Mouse (Mus musculus) urinary bladder, adult 18-20 months (tissue): Measurements from ENCODE around the gene Arl5c.
"Not testable (repeated sequence)": the region's sequence is repeated elsewhere in the genome, so short reads cannot be mapped to it uniquely, and the experiment has no call there.

Experiments used
- DNase-seq, 2 experiments: peaks; one replicate each; pipeline ENCODE4 v3.0.0; 2022; ENCODE audit warnings: low spot score in 2 of 2, mixed read lengths in 2 of 2

Arl5c gene

DNA sequence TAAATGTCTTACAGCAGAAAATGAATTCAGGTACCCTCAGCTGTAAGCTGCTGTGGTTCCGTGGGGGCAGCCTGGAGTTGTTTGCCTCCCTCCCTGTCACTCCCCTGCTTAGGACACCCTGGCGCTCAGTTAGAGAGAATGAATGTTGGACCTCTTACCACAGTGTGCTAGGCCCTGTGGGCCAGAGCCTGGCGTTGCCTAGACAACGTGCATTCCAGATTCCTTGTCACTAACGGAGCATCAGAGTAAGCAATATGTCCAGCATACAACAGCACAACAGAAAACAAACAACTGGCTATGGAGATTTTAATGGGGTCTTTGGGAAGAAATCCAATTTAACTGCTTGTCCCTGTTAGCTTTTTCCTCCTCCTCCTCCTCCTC, 36.7 kb downstream of the Arl5c start:
- no peak for DNase-seq

DNA sequence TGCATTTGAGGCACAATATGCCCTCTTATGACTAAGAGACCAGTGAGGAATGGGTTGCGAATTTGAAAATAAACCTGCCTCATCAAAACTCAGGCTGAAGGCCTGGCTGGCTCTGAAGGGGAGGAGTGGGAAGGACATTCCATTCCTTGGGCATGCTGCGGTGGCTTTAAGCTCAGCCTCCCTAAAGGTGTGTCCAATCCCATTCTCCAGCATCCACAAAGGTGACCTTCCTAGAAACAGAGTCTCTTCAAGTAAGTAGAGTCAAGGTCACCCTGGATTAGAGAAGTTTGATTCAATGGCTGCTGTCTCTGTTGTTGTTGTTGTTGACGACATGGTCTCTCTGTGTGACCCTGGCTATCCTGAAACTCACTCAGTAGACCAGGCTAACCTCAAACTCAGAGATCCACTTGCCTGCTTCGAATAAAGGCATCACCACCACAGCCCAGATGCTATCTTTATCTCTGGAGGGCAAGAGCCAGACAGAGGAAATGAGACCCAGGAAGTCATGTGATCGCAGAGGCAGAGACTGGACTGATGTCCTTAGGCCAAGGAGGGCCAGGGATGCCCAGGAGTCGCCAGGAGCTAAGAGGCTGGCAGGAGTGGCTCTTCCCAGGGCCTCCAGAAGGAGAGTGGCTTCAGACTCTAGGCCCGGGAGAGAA, 37.2 kb downstream of the Arl5c start:
- no peak for DNase-seq

DNA sequence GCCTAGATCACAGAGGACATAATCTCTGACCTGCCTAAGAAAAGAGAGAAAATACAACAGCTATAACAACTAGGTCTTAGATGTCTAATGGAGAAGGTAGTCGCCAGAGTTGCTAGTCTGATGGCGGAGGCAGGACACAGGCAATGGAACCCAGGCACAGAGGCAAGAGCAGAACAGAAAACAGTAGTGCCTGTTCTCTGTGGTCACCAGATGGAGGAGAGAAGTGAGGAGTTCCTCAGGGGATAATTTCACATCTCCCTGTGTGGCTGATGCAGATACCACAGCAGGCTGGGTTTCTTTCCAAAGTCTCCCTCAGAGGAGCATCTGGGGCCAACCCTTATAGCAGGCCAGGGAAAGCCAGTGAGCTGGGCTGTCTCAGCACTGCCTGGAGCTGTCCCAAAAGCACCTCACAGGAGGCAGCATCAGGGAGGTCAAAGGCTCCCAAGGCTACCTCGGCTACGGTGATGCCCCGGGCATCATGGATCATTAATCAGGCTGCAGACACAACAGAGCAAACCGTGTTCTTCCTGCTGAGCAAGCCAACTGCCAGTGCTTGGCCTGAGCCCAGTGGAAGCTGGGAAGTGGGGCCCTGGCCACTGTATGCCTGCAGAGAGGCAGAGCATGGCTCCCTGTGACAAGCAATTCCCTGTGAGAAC, 38.9 kb downstream of the Arl5c start:
- DNase-seq = no peak

DNA sequence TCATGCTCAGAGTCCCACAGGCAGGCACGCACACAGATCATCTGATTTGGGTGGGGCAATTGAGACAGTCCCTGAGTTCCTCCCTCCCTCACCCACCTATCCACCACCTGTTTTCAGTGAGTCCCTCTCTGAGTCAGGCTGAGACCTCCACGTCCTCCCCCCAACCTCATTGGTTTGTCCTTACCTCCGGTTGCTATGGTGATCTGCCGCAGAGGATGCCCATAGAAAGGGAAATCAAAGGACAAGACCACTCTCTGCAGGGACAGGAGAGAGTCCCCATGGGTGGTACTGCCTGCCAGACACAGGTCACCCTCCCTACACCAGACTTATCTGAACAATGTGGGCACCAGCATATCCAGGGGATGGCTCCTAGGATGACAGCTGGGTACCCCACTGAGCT, 40.1 kb downstream of the Arl5c start:
- no peak for DNase-seq

DNA sequence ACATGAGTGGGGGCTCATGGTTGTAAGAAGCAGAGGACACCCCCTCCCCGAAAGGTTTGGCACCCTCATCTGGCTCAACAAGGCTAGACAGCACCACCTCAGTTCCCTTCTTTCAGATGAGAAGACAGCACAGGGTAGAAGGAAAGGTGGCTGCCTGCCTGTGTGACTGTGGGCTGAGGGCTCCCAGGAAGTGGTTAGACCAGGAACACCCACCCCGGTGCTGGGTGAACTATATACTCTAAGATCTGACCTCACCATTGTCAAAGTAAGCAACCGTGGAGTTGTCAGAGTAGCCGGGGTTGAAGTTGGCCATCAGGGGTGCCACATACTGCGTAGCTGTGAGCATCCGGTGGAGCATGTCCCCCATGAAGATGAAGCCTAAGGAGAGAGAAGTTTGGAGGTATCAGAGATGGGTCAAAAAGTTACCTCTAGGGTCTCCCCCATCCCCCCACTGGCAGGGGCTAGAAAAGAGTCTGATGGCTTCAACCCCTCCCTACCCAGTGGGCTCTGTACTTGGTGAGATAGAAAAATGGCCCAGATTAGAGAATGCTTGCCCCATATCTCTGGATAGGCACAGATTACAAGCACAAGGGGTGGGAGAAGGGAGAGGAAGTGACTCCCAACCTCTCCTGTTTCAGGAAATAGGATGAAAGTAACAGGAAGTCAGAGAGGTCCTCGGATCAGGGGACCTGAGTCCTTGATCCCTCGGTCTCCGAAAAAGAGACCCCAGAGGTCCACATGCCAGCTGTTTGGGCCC, 40.7 kb downstream of the Arl5c start:
- DNase-seq = no peak

DNA sequence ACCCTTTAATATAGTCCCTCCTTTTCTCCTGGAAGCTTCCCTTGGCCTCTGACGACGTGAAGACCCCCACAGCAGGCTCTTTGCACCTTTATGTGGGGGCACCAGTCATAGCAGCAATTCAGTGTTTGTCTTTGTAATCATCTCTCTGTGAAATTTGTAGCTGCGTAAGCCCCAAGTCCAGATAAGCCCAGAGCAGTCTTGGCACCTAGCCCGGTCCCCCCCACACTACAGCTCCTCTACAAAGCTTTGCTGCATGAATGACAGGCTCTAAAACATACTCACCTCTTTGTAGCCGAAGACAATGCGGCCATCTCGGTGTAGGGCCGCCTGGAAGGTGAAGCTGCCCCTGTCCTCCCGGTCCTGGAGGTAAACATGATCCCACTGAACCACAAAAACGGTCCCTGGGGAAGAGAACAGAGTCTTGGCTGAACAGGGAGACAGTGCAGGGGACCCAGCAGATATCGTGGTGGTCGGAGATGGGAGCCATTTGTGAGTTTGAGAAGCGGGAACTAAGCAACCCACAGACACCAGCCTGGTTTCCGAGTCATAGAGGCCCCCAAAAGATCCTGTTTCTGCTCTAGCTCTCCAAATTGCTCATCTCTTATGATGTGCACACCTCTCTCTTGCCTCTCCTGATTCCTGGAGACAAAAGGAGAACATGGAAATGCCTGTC, 41.4 kb downstream of the Arl5c start:
- no peak for DNase-seq

DNA sequence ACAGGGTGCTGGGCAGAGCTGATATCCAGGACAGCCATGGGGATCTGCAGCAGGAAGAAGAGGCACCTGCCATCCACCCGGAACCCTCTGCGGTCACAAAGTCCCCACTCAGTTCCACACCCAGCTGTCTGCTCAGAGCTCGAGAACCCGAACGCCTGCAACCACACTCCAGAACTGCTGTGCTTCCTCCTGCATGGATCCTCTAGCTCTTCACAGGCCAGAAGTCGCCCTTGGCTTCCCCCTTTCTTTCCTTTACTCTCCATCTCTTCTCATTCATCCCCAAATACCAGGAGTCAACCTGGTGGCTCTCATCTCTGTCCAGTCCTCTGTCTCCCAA, 42.1 kb downstream of the Arl5c start:
- no peak for DNase-seq

DNA sequence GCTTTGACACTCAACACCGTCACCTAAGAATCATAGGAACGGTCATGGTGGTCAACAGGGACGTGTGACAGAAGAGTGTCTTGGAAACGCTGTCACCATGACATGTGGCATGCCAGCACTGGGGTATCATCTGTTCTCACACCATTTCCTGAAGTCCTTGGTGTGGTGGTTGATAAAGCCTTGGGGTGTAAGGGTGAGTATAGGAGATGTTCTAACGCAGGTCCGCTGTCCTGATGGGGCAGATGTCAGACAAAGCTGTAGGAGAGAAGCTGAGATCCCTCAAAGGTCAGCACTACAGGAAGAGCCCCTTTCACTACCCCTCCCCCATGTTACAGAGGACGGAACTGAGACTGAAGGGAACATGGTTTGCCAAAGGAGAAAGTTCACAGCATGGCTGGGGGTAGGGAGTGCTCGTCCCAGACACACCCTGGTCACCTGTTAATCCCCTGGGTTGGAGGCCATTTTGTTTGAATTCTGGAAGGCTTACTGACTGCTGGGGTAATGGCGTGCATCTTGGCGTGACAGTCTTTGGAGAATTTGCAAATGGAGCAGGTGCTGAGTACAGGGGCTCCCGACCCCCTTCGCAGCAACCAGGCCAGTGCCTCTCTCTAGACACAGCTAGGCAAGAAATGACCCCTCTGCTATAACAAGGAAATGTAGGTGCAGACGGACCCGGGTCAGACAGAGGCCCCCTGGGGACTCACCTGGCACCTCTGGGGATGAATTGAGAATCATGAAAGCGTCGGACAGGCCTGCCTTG, 42.6 kb downstream of the Arl5c start:
- no peak for DNase-seq

DNA sequence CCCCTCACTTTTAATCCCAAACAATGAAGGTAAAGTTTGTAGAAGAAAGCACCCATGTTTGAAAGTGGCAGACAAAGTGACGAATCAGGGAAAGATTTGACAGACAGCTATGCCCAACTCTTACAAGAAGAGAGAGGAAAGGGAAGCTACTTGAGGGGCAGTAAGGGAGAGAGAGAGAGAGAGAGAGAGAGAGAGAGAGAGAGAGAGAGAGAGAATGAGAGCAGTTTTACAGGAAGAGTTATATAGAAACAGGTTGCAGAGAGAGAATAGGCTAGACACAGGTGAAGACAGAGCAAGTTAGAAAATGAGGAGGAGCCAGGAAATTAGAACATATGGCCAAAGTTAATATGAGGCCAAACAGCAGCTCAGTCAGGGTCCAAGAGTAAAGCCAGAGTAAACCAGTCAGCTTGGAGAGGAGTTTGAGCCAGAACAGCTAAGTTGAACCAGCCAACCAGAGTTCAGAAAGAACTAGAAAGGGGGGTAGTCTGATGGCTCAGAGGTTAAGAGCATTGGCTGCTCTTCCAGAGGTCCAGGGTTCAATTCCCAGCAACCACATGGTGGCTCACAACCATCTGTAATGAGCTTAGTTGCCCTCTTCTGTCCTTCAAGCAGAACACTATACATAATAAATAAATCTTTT, 43.5 kb downstream of the Arl5c start:
- DNase-seq = no peak

DNA sequence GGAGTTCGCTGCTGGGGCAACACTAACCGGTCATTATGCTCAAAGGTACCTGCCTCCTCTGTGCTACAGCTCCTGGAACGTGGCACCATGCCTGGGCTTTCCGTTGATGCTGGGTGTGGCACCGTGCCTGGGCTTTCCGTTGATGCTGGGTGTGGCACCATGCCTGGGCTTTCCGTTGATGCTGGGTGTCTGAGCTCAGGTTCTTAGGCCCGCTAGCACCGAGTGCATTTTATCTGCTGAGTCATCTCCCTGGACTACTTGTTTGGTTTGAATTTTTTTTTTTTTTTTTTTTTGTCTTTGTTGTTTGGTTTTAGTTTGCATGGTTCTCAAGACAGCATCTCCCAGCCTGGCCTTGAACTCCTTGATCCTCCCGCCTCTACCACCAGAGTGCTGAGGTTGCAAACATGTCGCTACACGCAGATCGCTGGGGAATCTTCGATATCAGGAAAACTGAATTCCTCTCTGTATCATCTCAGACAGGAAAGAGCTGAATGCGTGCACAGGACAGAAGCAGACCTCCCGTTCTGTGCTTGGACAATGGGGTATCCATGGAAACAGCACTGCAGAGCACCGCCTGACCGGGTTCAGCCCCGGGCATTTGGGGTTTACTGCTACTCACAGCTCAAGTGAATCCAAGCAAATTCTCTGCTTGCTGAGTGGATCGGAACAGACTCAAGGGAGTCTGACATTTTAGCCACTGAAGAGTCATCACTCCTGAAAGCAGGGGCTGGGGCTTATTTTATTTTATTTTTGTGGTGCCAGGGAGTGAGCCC, 46.1 kb downstream of the Arl5c start:
- no peak for DNase-seq

DNA sequence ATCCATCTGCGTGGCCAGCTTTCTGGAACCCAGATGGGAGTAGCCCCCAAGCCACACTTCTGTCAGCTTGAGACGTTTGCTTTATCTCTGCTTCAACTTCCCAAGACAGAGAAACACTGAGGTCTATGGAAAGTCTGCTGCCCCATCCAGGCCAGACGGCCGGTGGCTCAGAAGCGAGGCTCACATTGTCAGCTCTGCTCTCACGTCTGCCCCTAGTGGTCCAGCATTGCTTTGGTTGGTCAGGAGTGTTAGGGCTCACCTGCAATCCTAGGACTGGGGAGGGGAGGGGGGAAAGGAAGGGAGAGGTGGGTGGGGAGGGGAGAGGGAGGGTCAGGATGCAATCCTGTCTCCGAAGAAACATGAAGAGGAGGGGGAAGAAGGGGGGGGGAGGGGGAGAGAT, 48.6 kb downstream of the Arl5c start:
- no peak for DNase-seq

DNA sequence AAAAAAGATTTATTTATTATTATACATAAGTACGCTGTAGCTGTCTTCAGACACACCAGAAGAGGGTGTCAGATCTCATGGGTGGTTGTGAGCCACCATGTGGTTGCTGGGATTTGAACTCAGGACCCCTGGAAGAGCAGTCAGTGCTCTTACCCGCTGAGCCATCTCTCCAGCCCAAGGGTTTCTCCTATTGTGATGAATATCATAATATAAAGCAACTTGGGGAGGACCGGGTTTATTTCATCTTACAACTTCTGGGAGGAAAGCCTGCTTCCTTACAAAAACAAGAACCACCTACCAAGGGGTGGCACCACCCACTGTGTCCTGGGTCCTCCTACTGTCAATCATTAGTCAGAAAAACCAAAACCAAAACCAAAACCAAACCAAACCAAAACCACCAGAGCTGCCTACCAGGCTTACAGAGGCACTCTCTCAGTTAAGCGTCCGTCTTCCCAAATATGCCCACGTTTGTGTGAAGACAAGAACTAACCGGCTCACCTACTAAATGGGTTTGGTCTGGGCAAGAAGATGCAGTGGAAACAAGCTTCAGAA, 50.2 kb downstream of the Arl5c start:
- not testable (repeated sequence) for DNase-seq

DNA sequence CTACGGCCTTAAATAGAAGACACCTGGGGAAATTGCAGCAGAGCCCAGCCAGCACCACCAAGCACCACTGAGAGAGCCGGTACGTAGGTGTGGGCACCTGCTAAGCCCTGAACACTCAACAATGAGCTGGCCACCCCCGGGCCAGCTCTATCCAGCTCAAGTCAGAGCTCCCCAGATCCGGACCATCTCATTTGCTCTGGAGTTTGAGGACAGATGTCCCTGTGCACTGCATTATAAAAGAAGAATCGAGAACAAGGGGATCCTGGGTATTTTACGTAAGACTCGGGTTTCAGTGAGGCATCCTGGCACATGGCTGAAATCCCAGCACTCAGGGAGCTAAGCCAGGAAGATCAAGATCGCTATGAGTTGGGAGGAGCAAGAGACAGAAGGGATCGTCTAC, 51.0 kb downstream of the Arl5c start:
- no peak for DNase-seq

DNA sequence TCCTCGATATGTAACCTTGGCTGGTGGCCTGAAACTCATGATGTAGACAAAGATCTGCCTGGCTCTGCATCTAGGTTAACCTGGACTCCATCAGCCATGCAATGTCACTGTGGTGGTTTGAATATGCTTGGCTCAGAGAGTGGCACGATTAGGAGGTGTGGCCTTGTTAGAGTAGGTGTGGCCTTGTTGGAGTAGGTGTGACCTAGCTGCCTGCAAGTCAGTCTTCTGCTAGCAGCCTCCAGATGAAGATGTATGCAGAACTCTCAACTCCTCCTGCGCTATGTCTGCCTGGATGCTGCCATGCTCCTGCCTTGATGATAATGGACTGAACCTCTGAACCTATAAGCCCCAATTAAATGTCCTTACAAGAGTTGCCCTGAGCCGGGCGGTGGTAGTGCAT, 52.7 kb downstream of the Arl5c start:
- no peak for DNase-seq

DNA sequence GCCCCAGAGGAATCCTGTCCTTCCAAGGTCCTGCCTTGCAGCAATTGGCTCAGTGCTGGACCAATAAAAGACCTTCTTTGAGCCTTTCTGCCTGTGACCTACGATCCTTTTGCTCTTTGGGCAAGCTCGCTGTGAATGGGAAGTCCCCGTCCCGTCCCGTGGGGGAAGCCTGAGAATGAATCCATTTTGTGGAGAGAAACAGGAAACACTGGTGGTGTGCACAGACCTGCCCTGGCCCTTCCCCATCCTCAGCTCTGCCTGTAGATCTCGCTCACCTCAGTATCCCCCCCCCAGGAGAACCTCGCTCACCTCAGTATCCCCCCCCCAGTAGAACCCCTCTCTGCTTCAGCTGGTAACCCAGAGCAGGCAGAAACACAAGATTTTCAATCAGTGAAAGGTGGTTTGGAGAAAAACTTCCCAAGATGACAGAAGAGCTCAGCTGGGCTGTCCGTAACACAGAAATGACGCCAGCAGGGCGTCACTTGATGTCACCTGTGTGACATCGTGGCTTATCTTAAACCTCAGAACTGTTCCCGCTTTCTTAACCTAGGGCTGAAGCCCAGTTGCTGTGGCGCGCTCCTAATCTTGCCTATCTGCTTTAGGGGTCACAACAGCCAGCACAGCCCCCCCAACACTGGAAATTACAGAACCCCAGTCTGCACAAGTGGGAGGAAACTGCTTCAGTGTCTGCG, 53.4 kb downstream of the Arl5c start:
- DNase-seq = no peak
